Mouse (Mus musculus) spleen, adult 2 months (tissue): Measurements from ENCODE around the gene Dnajb4.

Experiments
- CTCF ChIP-seq: fragments of 200-500 bp; IDR thresholded peaks from 2 replicates; pipeline ENCODE4 v1.5.1; 2011; ENCODE audit warnings: mild to moderate bottlenecking, inconsistent platforms; ENCODE audit not compliant: insufficient read depth, insufficient read length, insufficient replicate concordance; ENCODE audit errors: extremely low read depth
- POLR2A ChIP-seq: fragments of 200-500 bp; IDR thresholded peaks from 2 replicates; pipeline ENCODE4 v1.6.1; 2011; ENCODE audit warnings: low read depth, low read length, inconsistent platforms

DNA sequence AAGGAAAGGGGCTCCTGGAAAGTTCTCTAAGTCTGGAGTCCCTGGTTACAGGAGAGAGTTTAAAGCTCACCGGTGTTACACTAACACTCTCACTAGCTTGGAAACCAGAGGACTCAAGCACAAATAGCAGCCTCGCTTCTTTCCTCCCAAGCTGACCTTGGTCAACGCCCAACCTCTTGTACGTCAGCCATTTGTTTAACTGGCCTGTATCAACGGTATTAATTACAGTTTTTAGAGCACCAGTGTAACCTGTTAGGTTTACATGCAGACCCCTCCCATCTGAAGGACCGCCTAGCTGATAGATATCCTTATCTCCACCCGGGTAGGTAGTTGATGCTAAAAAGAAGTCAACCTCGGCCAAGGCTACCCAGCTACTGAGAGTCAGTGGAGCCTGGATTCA lies 46.8 kb downstream of the Dnajb4 start:
- no peak for TF ChIP-seq CTCF
- TF ChIP-seq POLR2A: no peak
